Mouse (Mus musculus) lung, adult 2 months (tissue): ENCODE data around the gene Carmil3.

Source experiments
- CTCF ChIP-seq: fragments of 200-500 bp; IDR thresholded peaks from 2 replicates; pipeline ENCODE4 v1.5.1; 2011; ENCODE audit warnings: mild to moderate bottlenecking, low read length, control low read depth; ENCODE audit not compliant: insufficient read depth
- POLR2A ChIP-seq: fragments of 200-500 bp; IDR thresholded peaks from 2 replicates; pipeline ENCODE4 v1.6.1; 2011; ENCODE audit warnings: low read depth, mild to moderate bottlenecking, control low read depth, low read length, borderline replicate concordance; ENCODE audit errors: extremely low read depth

- TF ChIP-seq CTCF (no peak), POLR2A (no peak)
Observed at GRCm38 (mm10) chr14:55484430-55485085, 5.9 kb upstream of the Carmil3 start.
